Mouse (Mus musculus) hindbrain, embryonic 12.5 days (tissue): ENCODE measurements around the gene P2ry2. TPM values are rescaled to one million over a fixed set of nuclear protein-coding genes. Genes with fewer than 3 reads are reported as not detected.

ENCODE experiments used
- ATAC-seq: fragments of 200-750 bp; cut with Nextera tagmentation; 2 replicates; pipeline ENCODE4 v1.8.0; 2017; ENCODE audit warnings: moderate TSS enrichment; ENCODE audit not compliant: low FRiP score
- H3K27ac ChIP-seq: fragments of 300-500 bp; sonication (generic); 2 replicates; pipeline ENCODE4 v1.5.1; 2016; ENCODE audit warnings: mild to moderate bottlenecking
- H3K27me3 ChIP-seq: fragments of 300-500 bp; sonication (generic); 2 replicates; pipeline ENCODE4 v1.6.1; 2016; ENCODE audit warnings: mild to moderate bottlenecking
- H3K36me3 ChIP-seq: fragments of 300-500 bp; sonication (generic); 2 replicates; pipeline ENCODE4 v1.6.1; 2016; ENCODE audit warnings: mild to moderate bottlenecking
- H3K4me1 ChIP-seq: fragments of 300-500 bp; sonication (generic); 2 replicates; pipeline ENCODE4 v1.6.1; 2016
- H3K4me2 ChIP-seq: fragments of 300-500 bp; sonication (generic); replicated peaks from 2 replicates; pipeline ENCODE4 v1.6.1; 2016; ENCODE audit warnings: mild to moderate bottlenecking
- H3K4me3 ChIP-seq: fragments of 300-500 bp; sonication (generic); 2 replicates; pipeline ENCODE4 v1.5.1; 2016; ENCODE audit warnings: mild to moderate bottlenecking
- H3K9ac ChIP-seq: fragments of 300-500 bp; sonication (generic); 2 replicates; pipeline ENCODE4 v1.6.1; 2016; ENCODE audit warnings: mild to moderate bottlenecking, moderate library complexity
- H3K9me3 ChIP-seq: fragments of 300-500 bp; sonication (generic); replicated peaks from 2 replicates; pipeline ENCODE4 v1.6.1; 2016; ENCODE audit warnings: mild to moderate bottlenecking
- WGBS: fragments of 180-500 bp; shearing (Covaris S2); methylation state at CpG from one replicate; pipeline ENCODE4 v1.1.7; 2016; 5-methylcytosine and 5-hydroxymethylcytosine counted together
- polyA plus RNA-seq: library from polyadenylated mRNA; unstranded; fragments of >200 nt; fragmentation: Nextera tagmentation; extraction: Ambion mirVana; gene quantifications from 2 replicates; pipeline ENCODE4 v1.2.1, GENCODE M21; 2016

Gene P2ry2
- polyA plus RNA-seq, 1 experiment from 2014 or later, result 0.61 TPM

DNA sequence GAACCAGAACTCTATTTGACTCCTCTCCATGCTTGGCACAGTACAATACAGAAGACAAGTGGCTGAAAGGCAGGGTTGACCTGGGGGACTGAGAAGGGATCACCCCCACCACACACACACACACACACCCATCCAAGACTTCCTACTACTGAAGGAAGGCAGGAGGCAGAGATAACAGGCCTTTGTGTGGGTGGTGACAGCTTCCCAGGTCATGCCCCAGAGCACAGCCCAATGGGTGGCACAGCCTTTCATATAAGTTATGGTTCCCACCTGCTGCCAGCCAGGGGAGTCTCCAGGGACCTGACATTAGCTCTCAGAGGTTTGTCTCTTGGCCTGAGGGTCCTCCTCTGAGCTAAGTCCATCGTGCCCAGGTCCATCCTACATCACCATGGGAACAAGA lies 15.5 kb downstream of the P2ry2 start:
- ATAC-seq, result no peak
- peaks cover 7% of the 10 kb centered on the region; the same call in 1 of the 2 replicates for H3K4me1 ChIP-seq
- H3K9ac ChIP-seq, result no peak overlapping the region
- 67% methylated on average over 1 of the region's 1 CpGs for WGBS
- H3K9me3 ChIP-seq, result no peaks in the 10 kb centered on the region
- no peaks in the 10 kb centered on the region for H3K36me3 ChIP-seq
- H3K4me2 ChIP-seq, result no peak overlapping the region
- H3K4me3 ChIP-seq, result no peak overlapping the region
- H3K27ac ChIP-seq, result no peak overlapping the region
- no peaks in the 10 kb centered on the region for H3K27me3 ChIP-seq

GRCm38 (mm10) chr7:100995951-100996350 lies 16.7 kb downstream of the P2ry2 start:
- Histone ChIP-seq H3K4me2 (no peak overlapping the region), H3K9me3 (no peaks in the 10 kb centered on the region), H3K27me3 (no peaks in the 10 kb centered on the region), H3K27ac (no peak overlapping the region), H3K9ac (no peak overlapping the region), H3K4me1 (peaks cover 7% of the 10 kb centered on the region), H3K36me3 (no peaks in the 10 kb centered on the region), H3K4me3 (no peak overlapping the region)
- no peak for ATAC-seq
- 92% methylated on average over 3 of the region's 3 CpGs for WGBS

GRCm38 (mm10) chr7:100995260-100995864 lies 17.3 kb downstream of the P2ry2 start:
- H3K4me2 ChIP-seq, result no peak overlapping the region
- ATAC-seq, result no peak
- 78% methylated on average over 7 of the region's 7 CpGs for WGBS
- no peaks in the 10 kb centered on the region for H3K36me3 ChIP-seq
- H3K9me3 ChIP-seq, result no peaks in the 10 kb centered on the region
- no peak overlapping the region for H3K27ac ChIP-seq
- no peaks in the 10 kb centered on the region for H3K27me3 ChIP-seq
- no peak overlapping the region for H3K4me3 ChIP-seq
- peaks cover 9% of the 10 kb centered on the region for H3K4me1 ChIP-seq
- no peak overlapping the region for H3K9ac ChIP-seq

DNA sequence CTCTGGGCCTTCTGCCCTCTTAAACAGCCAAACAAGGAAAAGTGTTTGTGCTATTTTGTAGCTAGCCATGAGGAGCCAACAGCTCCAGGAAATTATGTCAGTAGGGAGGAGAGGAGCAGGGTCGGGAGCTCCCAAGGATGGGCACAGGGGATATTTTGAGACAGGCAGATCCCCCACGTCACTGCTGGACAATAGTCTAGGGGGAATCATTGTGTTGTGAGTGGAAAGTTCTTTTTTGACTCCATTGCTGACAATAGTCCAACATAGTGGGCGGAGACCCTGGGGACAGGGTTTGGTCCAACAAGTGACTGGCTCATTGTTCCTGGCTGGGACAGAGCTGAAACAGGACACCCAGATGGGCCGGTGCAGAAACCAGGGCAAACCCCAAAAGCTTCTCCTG lies 19.5 kb downstream of the P2ry2 start:
- no peaks in the 10 kb centered on the region for H3K27me3 ChIP-seq
- no peak overlapping the region for H3K4me3 ChIP-seq
- H3K9me3 ChIP-seq, result no peaks in the 10 kb centered on the region
- H3K4me2 ChIP-seq, result no peak overlapping the region
- H3K4me1 ChIP-seq, result peaks cover 10% of the 10 kb centered on the region
- ATAC-seq, result no peak
- H3K36me3 ChIP-seq, result no peaks in the 10 kb centered on the region
- no peak overlapping the region for H3K27ac ChIP-seq
- H3K9ac ChIP-seq, result no peak overlapping the region
- WGBS, result 38% methylated on average over 4 of the region's 4 CpGs

GRCm38 (mm10) chr7:100991972-100992371 lies 20.7 kb downstream of the P2ry2 start:
- Histone ChIP-seq H3K4me2 (no peak overlapping the region), H3K36me3 (no peaks in the 10 kb centered on the region), H3K4me1 (peaks cover 10% of the 10 kb centered on the region), H3K27ac (no peak overlapping the region), H3K9me3 (no peaks in the 10 kb centered on the region), H3K9ac (no peak overlapping the region), H3K27me3 (no peaks in the 10 kb centered on the region), H3K4me3 (no peak overlapping the region)
- WGBS, result 89% methylated on average over 3 of the region's 3 CpGs
- ATAC-seq, result no peak

GRCm38 (mm10) chr7:100990636-100991311 lies 21.9 kb downstream of the P2ry2 start:
- Histone ChIP-seq H3K4me1 (peaks cover 10% of the 10 kb centered on the region), H3K27me3 (no peaks in the 10 kb centered on the region), H3K36me3 (no peaks in the 10 kb centered on the region), H3K4me2 (no peak overlapping the region), H3K9ac (no peak overlapping the region), H3K4me3 (no peak overlapping the region), H3K27ac (no peak overlapping the region), H3K9me3 (no peaks in the 10 kb centered on the region)
- peak; percentile 42; the same call in 1 of the 2 replicates for ATAC-seq
- WGBS, result 51% methylated on average over 9 of the region's 9 CpGs

DNA sequence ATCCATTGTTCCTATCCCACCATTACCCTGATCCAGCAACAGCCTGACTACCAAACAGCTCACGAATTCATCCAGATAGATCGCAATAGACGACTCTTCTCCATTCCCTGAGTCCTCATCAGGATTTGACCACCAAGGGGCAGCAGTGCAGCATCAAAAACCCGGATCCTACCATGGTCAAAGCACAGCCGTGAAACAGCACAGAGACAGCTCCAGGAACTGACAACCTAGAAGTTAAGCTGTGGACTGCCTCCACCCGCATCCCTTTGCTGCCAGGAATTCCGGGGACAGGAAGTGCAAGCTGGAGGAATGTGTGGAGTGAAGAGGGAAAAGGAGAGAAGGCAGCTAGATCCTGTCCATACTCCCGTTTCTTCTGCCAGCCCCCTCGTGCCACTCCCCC lies 24.6 kb downstream of the P2ry2 start:
- Histone ChIP-seq H3K4me1 (peaks cover 17% of the 10 kb centered on the region), H3K27ac (no peak overlapping the region), H3K36me3 (no peaks in the 10 kb centered on the region), H3K4me2 (no peak overlapping the region), H3K9ac (no peak overlapping the region), H3K4me3 (no peak overlapping the region), H3K27me3 (no peaks in the 10 kb centered on the region), H3K9me3 (no peaks in the 10 kb centered on the region)
- ATAC-seq, result 0 out of 2 replicates have a peak, but pooled peaks have one; percentile 12
- 26% methylated on average over 9 of the region's 9 CpGs for WGBS

- Histone ChIP-seq H3K27me3 (no peaks in the 10 kb centered on the region), H3K9ac (no peak overlapping the region), H3K36me3 (no peaks in the 10 kb centered on the region), H3K4me1 (peaks cover 13% of the 10 kb centered on the region), H3K27ac (0 out of 2 replicates have a peak overlapping the region, but pooled peaks have one; percentile 19), H3K4me3 (no peak overlapping the region), H3K9me3 (no peaks in the 10 kb centered on the region), H3K4me2 (peak overlapping the region; percentile 3; the same call in 1 of the 2 replicates)
- ATAC-seq, result peak; percentile 80
- 34% methylated on average over 21 of the region's 21 CpGs for WGBS
Measured at GRCm38 (mm10) chr7:100984452-100985395, 27.9 kb downstream of the P2ry2 start.

DNA sequence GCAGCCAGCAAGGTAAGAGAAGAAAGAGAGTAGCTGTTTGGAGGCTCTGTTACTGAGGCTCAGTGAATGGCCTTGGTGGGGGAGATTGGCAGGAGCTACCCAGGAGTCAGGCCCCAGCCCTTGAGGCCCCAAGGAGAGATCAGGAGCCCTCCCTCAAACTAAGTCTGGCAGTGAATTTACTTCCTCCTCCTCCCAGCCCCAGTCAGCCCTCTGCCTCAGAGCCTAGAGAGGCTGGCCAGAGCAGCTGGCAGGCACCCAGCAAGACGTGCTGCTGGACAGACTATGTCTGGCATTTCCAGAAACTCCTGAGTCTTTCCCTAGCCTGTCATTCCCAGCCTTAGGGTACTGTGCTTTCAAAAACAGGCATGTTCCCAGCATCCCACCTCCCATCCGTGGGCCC lies 33.5 kb downstream of the P2ry2 start:
- no peaks in the 10 kb centered on the region for H3K36me3 ChIP-seq
- peaks cover 8% of the 10 kb centered on the region for H3K4me1 ChIP-seq
- no peak overlapping the region for H3K27ac ChIP-seq
- no peaks in the 10 kb centered on the region for H3K9me3 ChIP-seq
- H3K4me3 ChIP-seq, result no peak overlapping the region
- H3K9ac ChIP-seq, result no peak overlapping the region
- peaks cover 18% of the 10 kb centered on the region for H3K27me3 ChIP-seq
- WGBS, result 62% methylated on average over 2 of the region's 2 CpGs
- ATAC-seq, result no peak
- H3K4me2 ChIP-seq, result no peak overlapping the region

GRCm38 (mm10) chr7:100978171-100978570 lies 34.5 kb downstream of the P2ry2 start:
- Histone ChIP-seq H3K27me3 (peaks cover 28% of the 10 kb centered on the region), H3K9me3 (no peaks in the 10 kb centered on the region), H3K4me2 (no peak overlapping the region), H3K27ac (no peak overlapping the region), H3K9ac (no peak overlapping the region), H3K36me3 (no peaks in the 10 kb centered on the region), H3K4me3 (no peak overlapping the region), H3K4me1 (peaks cover 9% of the 10 kb centered on the region)
- 91% methylated on average over 5 of the region's 5 CpGs for WGBS
- ATAC-seq, result no peak

- Histone ChIP-seq H3K4me3 (peak within 1 kb of the TSS; percentile 31), H3K27me3 (peaks cover 42% of the 10 kb centered on the region), H3K4me1 (peaks cover 9% of the 10 kb centered on the region), H3K9me3 (no peaks in the 10 kb centered on the region), H3K27ac (no peak within 1 kb of the TSS), H3K4me2 (peak within 1 kb of the TSS; percentile 57), H3K36me3 (no peaks in the 10 kb centered on the region), H3K9ac (peak within 1 kb of the TSS; percentile 39)
- 4% methylated on average over 36 of the region's 36 CpGs for WGBS
- no peak; the same call in 1 of the 2 replicates for ATAC-seq
Measured at GRCm38 (mm10) chr7:100974135-100974903, 38.3 kb downstream of the P2ry2 start, which contains the start of gene P2ry6. TSS of gene P2ry6 (minus strand) at chr7:100974649.
